Mouse (Mus musculus): ENCODE measurements around the gene Wdr70.
A peak's percentile ranks its signal among the peaks of the same experiment; 100 is the strongest.

The Wdr70 gene

GRCm38 (mm10) chr15:7857418-7857817 is 241.6 kb downstream of the Wdr70 start:
- no peak for DNase-seq

GRCm38 (mm10) chr15:7842398-7842797 is 256.6 kb downstream of the Wdr70 start:
- DNase-seq = no peak

- DNase-seq = no peak
Observed at GRCm38 (mm10) chr15:7841664-7842063, 257.3 kb downstream of the Wdr70 start.

GRCm38 (mm10) chr15:7838921-7839309 is 260.1 kb downstream of the Wdr70 start:
- no peak for DNase-seq

- no peak for DNase-seq
Observed at GRCm38 (mm10) chr15:7838060-7838920, 260.7 kb downstream of the Wdr70 start.

GRCm38 (mm10) chr15:7835404-7835803 is 263.6 kb downstream of the Wdr70 start:
- no peak for DNase-seq

- DNase-seq = peak; percentile 7
Observed at GRCm38 (mm10) chr15:7825530-7825929, 273.5 kb downstream of the Wdr70 start.

- DNase-seq = no peak
Observed at GRCm38 (mm10) chr15:7823886-7824285, 275.1 kb downstream of the Wdr70 start.
